Mouse (Mus musculus): ENCODE results near the gene Xxylt1.
"Not testable (repeated sequence)": the region's sequence is repeated elsewhere in the genome, so short reads cannot be mapped to it uniquely, and the experiment has no call there.

Gene Xxylt1

GRCm38 (mm10) chr16:31024221-31024620, 57.0 kb downstream of the Xxylt1 start:
- in situ Hi-C loops (cut with MboI, MseI): no loop called here

GRCm38 (mm10) chr16:31023803-31024202, 57.4 kb downstream of the Xxylt1 start:
- in situ Hi-C loops (cut with MboI, MseI): no loop called here

DNA sequence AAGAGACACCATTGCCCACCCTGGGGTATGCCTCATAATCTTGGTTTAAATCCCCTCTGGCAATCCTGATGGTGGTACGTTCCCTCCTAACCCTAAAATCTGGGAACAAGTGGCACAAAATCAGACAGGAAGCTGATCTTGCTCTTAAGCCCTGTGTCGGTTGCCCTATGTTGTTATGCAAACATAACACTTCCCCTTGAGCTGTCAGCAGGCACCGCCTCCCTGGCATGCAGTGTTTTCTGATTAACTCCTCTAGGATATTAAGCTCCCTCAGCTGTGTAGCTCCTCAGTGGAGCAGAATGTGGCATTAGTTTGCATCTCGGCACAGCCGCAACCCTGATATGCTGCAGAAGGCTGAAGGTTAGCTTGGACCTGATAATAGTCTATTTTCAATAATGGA, 58.9 kb downstream of the Xxylt1 start:
- in situ Hi-C loops (cut with MboI, MseI): no loop called here

- in situ Hi-C loops (cut with MboI, MseI): no loop called here
Measured at GRCm38 (mm10) chr16:31019514-31019913, 61.7 kb downstream of the Xxylt1 start.

DNA sequence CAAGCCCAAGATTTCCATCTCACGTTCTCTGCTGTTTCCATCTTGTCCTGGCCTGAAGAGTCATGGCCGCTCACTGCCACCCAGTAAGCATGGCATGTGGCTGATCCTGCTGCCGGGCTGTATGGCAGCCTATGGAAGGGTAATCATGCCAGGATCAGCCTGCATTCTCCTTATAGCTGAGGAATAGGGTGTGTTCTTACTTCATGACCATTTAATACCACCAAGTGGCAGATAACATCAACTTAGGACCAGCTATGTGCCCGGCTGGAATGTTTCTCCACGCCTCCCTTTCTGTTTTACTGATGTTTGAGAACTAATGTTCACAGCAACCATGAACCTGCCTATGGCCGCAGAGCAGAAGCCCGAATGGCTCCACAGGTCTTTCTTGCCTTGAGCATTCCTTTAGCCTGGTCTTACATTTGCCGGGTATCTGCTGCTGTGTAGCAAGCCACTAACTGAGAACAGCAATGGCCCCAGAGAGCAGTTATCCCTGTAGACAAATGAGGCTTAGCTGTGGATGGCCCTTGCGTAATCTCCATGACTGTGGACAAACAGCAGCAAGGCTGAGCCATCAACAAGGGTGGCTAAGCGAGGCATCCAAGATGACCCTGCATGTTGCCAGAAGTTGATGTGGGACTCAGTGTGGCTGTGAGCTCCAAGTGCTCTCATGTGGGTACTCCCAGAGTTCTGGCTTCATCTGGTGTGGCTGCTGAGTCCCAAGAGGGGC, 63.4 kb downstream of the Xxylt1 start:
- in situ Hi-C loops (cut with MboI, MseI): no loop called here

DNA sequence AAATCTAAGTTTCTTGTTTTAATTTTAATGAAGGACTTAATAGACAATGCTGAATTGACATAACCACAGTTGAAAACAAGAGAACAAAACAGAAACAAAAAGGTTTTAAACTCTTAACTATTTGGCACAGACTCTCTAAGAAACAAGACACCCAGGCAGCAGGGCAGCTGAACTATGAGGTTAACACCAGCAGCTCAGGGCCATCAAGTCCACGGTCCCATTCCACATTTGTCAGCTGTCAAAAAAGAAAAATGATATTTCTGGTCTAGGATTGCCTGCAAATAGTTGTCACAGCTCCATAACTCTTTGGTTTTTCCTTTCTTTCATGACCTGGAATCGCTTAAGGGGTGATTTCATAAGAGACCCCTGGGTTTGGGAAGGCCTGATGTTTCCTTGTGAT, 64.6 kb downstream of the Xxylt1 start:
- in situ Hi-C loops (cut with MboI, MseI): no loop called here

GRCm38 (mm10) chr16:31016169-31016568, 65.1 kb downstream of the Xxylt1 start:
- in situ Hi-C loops (cut with MboI, MseI): no loop called here

- in situ Hi-C loops (cut with MboI, MseI): no loop called here
Measured at GRCm38 (mm10) chr16:31015271-31015670, 66.0 kb downstream of the Xxylt1 start.

- in situ Hi-C loops (cut with MboI, MseI): no loop called here
Measured at GRCm38 (mm10) chr16:31012236-31012635, 69.0 kb downstream of the Xxylt1 start.

GRCm38 (mm10) chr16:31010443-31010842, 70.8 kb downstream of the Xxylt1 start:
- in situ Hi-C loops (cut with MboI, MseI): no loop called here

- in situ Hi-C loops (cut with MboI, MseI): no loop called here
Measured at GRCm38 (mm10) chr16:31008326-31008725, 72.9 kb downstream of the Xxylt1 start.

GRCm38 (mm10) chr16:31007582-31007981, 73.7 kb downstream of the Xxylt1 start:
- in situ Hi-C loops (cut with MboI, MseI): no loop called here

- in situ Hi-C loops (cut with MboI, MseI): no loop called here
Measured at GRCm38 (mm10) chr16:31005693-31006092, 75.5 kb downstream of the Xxylt1 start.

DNA sequence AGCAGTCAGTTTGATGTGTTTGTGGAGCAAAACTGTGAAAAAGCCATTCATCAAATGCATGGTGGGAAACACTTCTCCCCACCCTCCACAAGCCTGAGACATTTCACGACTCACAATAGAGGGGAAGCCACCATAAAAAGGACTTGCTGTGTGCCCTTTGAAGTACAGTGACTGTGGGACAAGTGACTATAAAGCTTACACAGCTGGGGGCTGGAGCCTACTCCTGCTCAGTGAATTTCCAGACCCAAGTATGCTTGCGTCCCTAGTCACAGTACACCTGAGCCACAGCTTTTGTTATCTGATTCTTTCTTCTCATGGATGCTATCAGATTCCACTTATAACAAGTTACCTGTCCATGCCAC, 76.9 kb downstream of the Xxylt1 start:
- in situ Hi-C loops (cut with MboI, MseI): no loop called here

GRCm38 (mm10) chr16:31003592-31004320, 77.5 kb downstream of the Xxylt1 start:
- in situ Hi-C loops (cut with MboI, MseI): not testable (repeated sequence)

- in situ Hi-C loops (cut with MboI, MseI): no loop called here
Measured at GRCm38 (mm10) chr16:31002926-31003325, 78.3 kb downstream of the Xxylt1 start.

DNA sequence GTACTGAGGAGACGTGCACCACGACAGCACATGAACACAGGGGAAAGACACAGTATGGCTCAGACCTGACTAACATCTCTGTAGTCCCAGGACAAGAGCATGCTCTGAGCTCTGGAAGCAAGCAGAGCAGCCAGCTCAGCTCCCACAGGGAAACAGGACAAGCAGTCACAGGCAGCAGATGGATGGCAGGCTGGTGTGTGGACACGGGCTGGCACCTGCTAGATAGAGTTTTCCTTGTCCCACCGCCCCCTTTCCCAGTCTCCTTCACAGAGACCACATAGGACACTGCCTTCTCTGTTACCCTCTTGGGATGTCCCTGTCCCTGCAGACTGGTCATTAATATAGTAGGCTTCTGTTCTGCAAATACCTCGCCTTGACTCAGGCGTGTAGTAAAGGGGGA, 79.1 kb downstream of the Xxylt1 start:
- in situ Hi-C loops (cut with MboI, MseI): no loop called here

DNA sequence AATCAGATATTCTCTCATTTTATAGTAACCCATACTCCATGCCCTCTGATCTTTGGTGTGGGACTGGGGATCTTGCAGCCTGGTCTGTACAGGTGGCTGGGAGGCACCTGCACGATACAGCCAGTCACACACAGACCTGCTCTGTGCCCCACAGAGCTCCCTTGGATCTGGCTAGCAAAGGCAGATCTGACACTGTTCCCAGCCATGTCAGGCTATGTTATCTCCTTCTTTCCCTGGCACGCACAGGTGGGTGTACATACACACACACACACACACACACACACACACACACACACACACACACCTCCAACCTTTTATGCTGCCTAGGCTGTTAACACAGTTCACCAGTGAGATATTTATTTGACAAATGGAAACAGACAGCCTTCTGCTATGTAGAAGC, 82.5 kb downstream of the Xxylt1 start:
- in situ Hi-C loops (cut with MboI, MseI): no loop called here

- in situ Hi-C loops (cut with MboI, MseI): no loop called here
Measured at GRCm38 (mm10) chr16:30998048-30998447, 83.2 kb downstream of the Xxylt1 start.

DNA sequence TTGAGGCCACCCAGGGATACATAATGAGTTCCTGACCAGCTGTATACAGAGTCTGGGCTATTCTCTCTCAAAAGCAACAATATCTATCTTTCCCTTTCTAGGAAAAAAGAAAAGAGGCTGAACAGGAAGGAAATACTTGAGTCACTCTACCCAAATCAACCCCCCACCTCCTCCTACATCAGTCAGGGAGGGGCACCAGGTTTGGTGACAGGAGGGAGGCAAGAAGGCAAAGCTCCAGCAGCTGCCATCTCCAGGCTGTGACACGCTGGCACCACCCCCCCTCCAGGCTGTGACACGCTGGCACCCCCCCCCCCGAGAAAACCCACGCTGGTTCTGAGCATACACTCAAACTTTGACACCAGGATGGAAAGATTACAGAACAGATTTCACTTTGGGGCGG, 85.8 kb downstream of the Xxylt1 start:
- in situ Hi-C loops (cut with MboI, MseI): no loop called here

DNA sequence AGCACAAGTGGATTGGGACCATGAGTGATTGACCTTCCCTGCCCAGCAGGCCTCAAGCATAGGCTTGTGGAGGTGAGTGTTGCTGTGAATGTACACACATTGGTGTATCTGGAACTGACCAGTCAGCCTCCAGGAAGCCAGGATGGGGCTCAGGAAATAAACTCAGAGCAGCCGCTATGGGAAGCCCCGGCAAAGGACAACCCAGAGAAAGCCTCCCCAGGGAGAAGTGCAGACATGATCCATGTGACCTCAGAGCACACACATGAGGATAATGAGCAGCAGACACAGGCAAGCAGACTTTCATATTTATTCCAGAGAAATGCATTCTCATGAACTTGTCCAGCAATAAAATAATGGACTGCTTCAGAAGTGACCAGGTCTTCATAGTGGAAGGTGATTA, 86.4 kb downstream of the Xxylt1 start:
- in situ Hi-C loops (cut with MboI, MseI): no loop called here

DNA sequence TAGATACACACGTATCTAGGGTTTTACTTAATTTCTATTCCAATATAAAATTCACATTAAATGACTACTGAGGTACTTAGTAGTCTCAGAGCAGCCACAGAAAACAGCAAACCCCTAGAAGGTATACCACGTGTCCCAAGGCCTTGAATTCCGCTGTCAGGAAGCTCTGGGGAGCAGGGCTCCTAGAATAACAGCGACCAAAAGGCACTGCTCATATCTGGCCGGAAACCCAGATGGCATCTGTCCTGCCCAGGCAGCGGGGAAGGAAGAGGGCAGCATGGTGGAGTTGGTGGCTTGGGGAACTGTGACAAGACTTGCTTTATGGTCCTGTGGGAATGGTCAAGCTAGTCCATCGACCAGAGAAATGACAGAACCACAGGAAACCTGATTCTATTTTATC, 86.9 kb downstream of the Xxylt1 start:
- in situ Hi-C loops (cut with MboI, MseI): no loop called here

DNA sequence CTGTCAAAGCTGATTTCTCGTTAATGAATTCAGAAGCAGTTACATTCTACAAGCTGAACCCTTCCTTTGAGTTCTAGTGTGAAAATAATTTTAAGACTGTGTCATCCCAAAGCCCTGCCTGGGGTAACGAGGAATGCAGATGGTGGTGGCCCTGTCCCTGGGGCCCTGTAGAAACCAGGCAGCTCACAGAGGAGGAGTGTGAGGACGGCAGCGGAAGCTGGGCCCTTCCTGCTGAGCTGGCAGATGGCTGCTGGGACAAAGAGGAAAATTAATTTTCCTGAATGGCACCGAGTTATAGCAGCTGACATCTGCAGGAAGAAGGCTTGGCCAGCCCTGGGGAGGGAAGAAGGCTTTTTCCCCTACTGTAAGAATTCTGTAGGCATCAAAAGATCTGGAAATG, 88.7 kb downstream of the Xxylt1 start:
- in situ Hi-C loops (cut with MboI, MseI): no loop called here
